Mouse (Mus musculus) liver, embryonic 13.5 days (tissue): Measurements from ENCODE around the gene Trmt1. TPM values are rescaled to one million over a fixed set of nuclear protein-coding genes. Genes with fewer than 3 reads are reported as not detected.
A peak's percentile ranks its signal among the peaks of the same experiment; 100 is the strongest.

Experiments
- ATAC-seq: fragments of 200-750 bp; cut with Nextera tagmentation; 2 replicates; pipeline ENCODE4 v1.8.0; 2017; ENCODE audit warnings: low read depth, mild to moderate bottlenecking, moderate number of reproducible peaks, moderate library complexity
- DNase-seq: peaks from one replicate; pipeline ENCODE4 v3.0.0; 2022
- H3K27ac ChIP-seq: fragments of 300-500 bp; sonication (generic); 2 replicates; pipeline ENCODE4 v1.5.1; 2015; ENCODE audit warnings: moderate library complexity, mild to moderate bottlenecking, inconsistent platforms
- H3K27me3 ChIP-seq: fragments of 300-500 bp; sonication (generic); 2 replicates; pipeline ENCODE4 v1.6.1; 2015; ENCODE audit warnings: mild to moderate bottlenecking, inconsistent platforms
- H3K36me3 ChIP-seq: fragments of 300-500 bp; sonication (generic); 2 replicates; pipeline ENCODE4 v1.6.1; 2015; ENCODE audit warnings: mild to moderate bottlenecking, inconsistent platforms
- H3K4me1 ChIP-seq: fragments of 300-500 bp; sonication (generic); replicated peaks from 2 replicates; pipeline ENCODE4 v1.6.1; 2015; ENCODE audit warnings: inconsistent platforms
- H3K4me2 ChIP-seq: fragments of 300-500 bp; sonication (generic); 2 replicates; pipeline ENCODE4 v1.6.1; 2015; ENCODE audit warnings: inconsistent platforms, mild to moderate bottlenecking, moderate library complexity
- H3K4me3 ChIP-seq: fragments of 300-500 bp; sonication (generic); replicated peaks from 2 replicates; pipeline ENCODE4 v1.5.1; 2015; ENCODE audit warnings: mild to moderate bottlenecking, inconsistent platforms
- H3K9ac ChIP-seq: fragments of 300-500 bp; sonication (generic); 2 replicates; pipeline ENCODE4 v1.6.1; 2015; ENCODE audit warnings: mild to moderate bottlenecking, inconsistent platforms
- H3K9me3 ChIP-seq: fragments of 300-500 bp; sonication (generic); replicated peaks from 2 replicates; pipeline ENCODE4 v1.6.1; 2016; ENCODE audit warnings: inconsistent platforms
- WGBS: fragments of 180-500 bp; shearing (Covaris S2); methylation state at CpG from one replicate; pipeline ENCODE4 v1.1.7; 2015; ENCODE audit not compliant: insufficient replicate concordance; 5-methylcytosine and 5-hydroxymethylcytosine counted together
- polyA plus RNA-seq: library from polyadenylated mRNA; unstranded; fragments of >200 nt; fragmentation: Nextera tagmentation; extraction: Ambion mirVana; gene quantifications from 2 replicates; pipeline ENCODE4 v1.2.1, GENCODE M21; 2015

The Trmt1 gene
- polyA plus RNA-seq, 1 experiment from 2014 or later: 45.9 TPM

DNA sequence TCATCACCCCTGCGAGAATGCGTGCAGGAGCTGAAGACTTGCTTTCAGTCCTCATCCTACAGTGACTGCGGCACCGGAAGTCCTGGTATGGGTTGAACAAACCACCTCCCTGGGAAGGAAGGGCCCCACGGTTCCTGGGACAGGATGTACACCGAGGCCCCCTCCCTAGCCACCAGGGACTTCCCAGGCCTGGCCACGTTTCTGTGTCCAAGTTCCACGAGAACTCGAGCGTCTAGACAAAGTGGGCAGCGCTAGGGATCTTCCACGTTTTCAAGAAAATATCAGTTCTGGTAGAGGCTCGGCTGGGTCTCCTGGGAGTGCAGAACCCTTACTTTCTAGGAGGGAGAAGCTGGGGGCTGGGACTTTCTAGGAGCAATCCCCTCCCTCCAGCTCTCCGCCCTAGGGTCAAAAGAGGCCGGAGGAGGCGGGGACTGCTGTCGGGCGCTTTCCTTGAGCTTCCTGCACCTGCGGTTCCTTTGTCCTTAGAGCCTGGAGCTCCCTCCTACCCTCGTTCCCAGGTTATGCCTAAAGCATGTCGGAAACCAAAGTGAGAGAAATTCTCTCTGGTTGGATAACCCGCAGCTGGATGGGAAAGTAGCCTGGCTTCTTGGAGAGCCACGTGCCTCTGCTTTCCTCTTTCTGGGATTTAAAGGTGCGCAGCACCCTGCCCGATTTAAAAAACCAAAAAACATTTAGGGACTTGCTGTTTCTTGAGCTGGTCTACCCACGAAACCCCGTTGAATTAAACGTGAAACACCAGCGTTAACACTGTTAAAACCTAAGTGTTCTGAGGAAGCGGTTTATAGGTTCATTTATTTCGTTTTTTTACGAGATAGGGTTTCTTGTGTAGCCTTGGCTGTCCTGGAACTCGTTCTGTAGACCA is 25.9 kb upstream of the Trmt1 start:
- peaks cover 83% of the 10 kb centered on the region for H3K4me1 ChIP-seq
- H3K4me3 ChIP-seq: peak overlapping the region; percentile 81

DNA sequence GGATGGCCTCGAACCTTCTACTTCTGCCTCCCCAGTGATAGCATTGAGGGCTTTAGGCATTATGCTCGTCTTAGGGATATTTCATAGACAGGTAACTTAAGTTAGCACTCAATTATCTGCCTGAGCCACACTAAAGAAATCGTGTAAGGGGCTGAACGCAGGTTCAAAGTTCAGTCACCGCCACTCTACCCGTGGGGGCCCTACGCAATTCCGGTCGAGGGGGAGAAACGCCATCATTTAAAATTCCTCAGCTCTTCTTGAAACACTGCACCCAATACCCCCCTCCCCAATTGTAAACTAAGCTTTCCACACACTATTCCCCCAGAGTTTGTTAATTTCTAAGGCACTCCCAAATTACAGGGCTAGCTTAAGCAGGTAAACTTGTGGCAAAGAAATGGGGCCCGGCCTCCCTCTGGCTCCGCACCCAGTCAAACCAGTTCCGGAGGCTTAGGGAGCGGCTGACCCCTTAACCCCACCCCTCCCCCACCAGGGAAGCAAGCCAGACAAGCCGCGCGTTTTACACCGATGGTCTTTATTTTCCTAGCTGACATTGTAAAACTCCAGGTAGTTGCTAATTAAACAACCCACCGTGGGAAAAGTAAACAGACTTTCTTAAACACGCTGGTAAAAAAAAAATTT is 25.2 kb upstream of the Trmt1 start:
- Histone ChIP-seq H3K4me2 (peak overlapping the region; percentile 99), H3K4me1 (peaks cover 83% of the 10 kb centered on the region), H3K9me3 (no peaks in the 10 kb centered on the region), H3K27me3 (peaks cover 4% of the 10 kb centered on the region; the same call in 1 of the 2 replicates), H3K4me3 (peak overlapping the region; percentile 81), H3K27ac (peak overlapping the region; percentile 98), H3K9ac (peak overlapping the region; percentile 93), H3K36me3 (no peaks in the 10 kb centered on the region)
- 1% methylated on average over 20 of the region's 20 CpGs for WGBS
- DNase-seq (no peak), ATAC-seq (no peak)

More for the DNA sequence above, 25.9 kb upstream of the Trmt1 start:
- no peaks in the 10 kb centered on the region for H3K9me3 ChIP-seq
- WGBS: 2% methylated on average over 33 of the region's 33 CpGs
- ATAC-seq (no peak), DNase-seq (peak; percentile 34)
- H3K27me3 ChIP-seq: peaks cover 10% of the 10 kb centered on the region; the same call in 1 of the 2 replicates
- peak overlapping the region; percentile 93 for H3K9ac ChIP-seq
- peak overlapping the region; percentile 99 for H3K4me2 ChIP-seq
- H3K36me3 ChIP-seq: no peaks in the 10 kb centered on the region
- H3K27ac ChIP-seq: peak overlapping the region; percentile 98

DNA sequence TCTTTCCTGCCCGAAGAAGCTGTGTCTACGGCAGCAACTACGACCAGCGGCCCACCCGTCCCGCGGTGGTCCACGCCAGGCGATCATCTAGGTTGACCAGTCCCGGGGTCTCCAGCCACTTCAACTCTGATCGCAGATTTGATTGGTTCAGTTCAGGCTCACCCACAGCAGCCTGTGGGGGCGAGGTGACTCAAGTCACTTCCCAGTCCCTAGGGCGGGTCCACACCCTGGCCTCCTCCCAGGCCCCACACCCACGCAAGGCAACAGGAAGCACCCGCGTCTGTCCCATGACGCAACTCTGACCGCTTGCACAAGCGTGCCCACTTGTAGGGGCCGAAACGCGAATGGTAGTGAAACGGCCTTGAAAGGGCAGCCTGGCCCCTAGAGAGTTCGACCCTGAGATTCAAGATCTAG is 24.6 kb upstream of the Trmt1 start:
- under 1% methylated on average over 24 of the region's 24 CpGs for WGBS
- DNase-seq: peak; percentile 80
- H3K27me3 ChIP-seq: no peaks in the 10 kb centered on the region
- H3K9ac ChIP-seq: peak overlapping the region; percentile 93
- peaks cover 83% of the 10 kb centered on the region for H3K4me1 ChIP-seq
- peak overlapping the region; percentile 99 for H3K4me2 ChIP-seq
- peak overlapping the region; percentile 81 for H3K4me3 ChIP-seq
- no peaks in the 10 kb centered on the region for H3K36me3 ChIP-seq
- peak; percentile 67 for ATAC-seq
- H3K27ac ChIP-seq: peak overlapping the region; percentile 98
- no peaks in the 10 kb centered on the region for H3K9me3 ChIP-seq

DNA sequence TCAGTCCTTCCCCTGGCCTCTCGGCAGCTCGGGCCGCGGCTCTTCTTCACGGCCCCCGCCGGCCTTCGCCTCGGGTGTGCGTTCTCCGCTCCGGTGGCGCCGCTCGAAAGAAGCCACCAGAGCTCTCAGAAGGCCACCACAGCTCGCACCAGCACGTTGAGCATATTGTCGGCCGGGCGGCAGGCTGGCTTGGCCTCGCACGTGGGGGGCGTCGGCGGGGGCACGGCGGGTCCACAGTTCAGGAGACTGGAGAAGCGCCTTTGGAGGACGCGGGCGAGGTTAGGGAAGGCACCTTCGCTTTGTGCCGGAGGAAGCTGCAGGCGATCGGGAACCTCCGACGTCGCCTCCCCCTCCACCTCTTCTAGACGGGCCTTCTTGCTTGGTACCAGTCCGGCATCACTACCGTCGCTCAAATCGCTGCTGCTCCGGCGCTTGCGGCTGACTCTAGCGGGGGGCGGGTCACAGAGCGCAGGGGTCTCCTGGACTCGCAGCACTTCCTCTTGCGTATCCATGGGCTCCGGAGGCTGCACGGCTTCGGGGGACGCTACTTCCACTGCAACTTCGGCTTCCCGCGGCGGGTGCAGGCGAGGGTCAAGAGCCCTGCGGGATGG is 24.0 kb upstream of the Trmt1 start:
- Histone ChIP-seq H3K27ac (peak overlapping the region; percentile 98), H3K9me3 (no peaks in the 10 kb centered on the region), H3K9ac (peak overlapping the region; percentile 93), H3K4me2 (peak overlapping the region; percentile 99), H3K27me3 (no peaks in the 10 kb centered on the region), H3K36me3 (no peaks in the 10 kb centered on the region), H3K4me3 (peak overlapping the region; percentile 81), H3K4me1 (peaks cover 83% of the 10 kb centered on the region)
- ATAC-seq (peak; percentile 0; the same call in 1 of the 2 replicates), DNase-seq (peak; percentile 51)
- under 1% methylated on average over 61 of the region's 61 CpGs for WGBS

DNA sequence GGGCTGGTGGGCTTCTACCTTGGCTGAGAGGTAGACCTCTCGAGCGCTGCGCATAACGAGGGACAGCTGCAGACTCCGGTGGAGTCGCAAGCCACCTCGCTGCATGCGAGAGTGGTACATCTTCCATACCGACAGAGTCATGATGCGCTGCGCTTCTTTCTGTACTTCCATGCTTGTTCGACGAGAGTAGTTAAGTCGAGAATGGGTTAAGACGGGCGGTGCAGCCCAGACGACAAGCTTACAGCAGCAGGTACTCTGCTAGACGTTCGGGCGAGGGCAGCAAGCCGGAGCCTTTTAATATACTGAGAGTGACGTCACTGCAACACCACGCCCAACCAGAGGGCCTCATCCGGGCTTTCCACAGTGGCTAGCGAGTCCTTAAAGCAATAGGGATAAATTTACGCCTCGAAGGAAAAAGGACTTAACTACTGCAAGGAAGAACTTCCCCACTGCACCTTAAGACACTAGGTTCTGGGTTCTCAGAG is 23.5 kb upstream of the Trmt1 start, which contains the start of gene Ier2:
TSS of gene Ier2 (minus strand) at position 272 of the 485 bp plus-strand sequence.
- H3K4me3 ChIP-seq: peak within 1 kb of the TSS; percentile 81
- peak; percentile 63 for ATAC-seq
- peak; percentile 93 for DNase-seq
- H3K27me3 ChIP-seq: no peaks in the 10 kb centered on the region
- H3K9ac ChIP-seq: peak within 1 kb of the TSS; percentile 93
- peak within 1 kb of the TSS; percentile 98 for H3K27ac ChIP-seq
- no peaks in the 10 kb centered on the region for H3K36me3 ChIP-seq
- under 1% methylated on average over 27 of the region's 27 CpGs for WGBS
- peaks cover 81% of the 10 kb centered on the region for H3K4me1 ChIP-seq
- H3K9me3 ChIP-seq: no peaks in the 10 kb centered on the region
- H3K4me2 ChIP-seq: peak within 1 kb of the TSS; percentile 99

DNA sequence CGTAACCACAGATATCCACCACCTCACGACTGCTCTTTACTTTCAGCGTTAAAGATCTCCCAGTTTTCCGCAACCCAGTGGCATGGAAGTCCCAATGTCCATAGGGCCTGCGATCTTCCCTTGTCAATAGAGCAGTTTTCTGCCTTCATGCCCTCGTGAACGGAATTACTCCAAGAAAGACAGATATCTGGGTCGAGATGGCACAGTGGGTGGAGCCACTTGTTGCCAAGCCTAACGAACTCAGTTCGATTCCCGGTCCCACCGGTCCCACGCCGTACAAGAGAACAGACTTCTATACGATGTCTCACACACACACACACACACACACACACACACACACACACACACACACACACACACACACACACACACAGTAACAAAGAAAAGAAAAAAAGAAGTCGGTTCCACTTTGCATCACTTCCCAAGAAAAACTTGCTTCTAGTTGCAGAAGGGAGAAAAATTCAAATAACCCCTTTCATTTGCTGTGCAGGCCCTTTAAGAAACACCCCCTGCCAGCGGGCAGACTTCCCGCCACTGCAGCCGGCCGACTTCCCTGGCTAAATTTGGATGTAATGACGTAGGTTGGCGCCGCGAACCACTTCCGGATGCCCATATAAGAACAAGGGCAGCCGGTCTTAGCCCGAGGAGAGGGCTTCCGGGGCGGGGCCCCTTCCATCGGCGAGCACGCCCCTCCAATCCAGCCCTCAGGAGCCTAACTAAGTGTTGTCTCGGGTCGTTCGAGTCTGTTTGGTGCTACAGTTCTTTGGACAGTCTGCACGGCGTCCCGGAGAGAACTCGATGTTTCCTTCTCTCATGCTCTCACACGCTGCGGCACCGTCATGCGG is 22.4 kb upstream of the Trmt1 start:
- peak overlapping the region; percentile 93 for H3K9ac ChIP-seq
- no peaks in the 10 kb centered on the region for H3K9me3 ChIP-seq
- ATAC-seq (peak; percentile 77), DNase-seq (peak; percentile 94)
- H3K36me3 ChIP-seq: no peaks in the 10 kb centered on the region
- H3K27me3 ChIP-seq: no peaks in the 10 kb centered on the region
- peak overlapping the region; percentile 81 for H3K4me3 ChIP-seq
- peaks cover 83% of the 10 kb centered on the region for H3K4me1 ChIP-seq
- peak overlapping the region; percentile 98 for H3K27ac ChIP-seq
- H3K4me2 ChIP-seq: peak overlapping the region; percentile 99
- 3% methylated on average over 43 of the region's 43 CpGs for WGBS

DNA sequence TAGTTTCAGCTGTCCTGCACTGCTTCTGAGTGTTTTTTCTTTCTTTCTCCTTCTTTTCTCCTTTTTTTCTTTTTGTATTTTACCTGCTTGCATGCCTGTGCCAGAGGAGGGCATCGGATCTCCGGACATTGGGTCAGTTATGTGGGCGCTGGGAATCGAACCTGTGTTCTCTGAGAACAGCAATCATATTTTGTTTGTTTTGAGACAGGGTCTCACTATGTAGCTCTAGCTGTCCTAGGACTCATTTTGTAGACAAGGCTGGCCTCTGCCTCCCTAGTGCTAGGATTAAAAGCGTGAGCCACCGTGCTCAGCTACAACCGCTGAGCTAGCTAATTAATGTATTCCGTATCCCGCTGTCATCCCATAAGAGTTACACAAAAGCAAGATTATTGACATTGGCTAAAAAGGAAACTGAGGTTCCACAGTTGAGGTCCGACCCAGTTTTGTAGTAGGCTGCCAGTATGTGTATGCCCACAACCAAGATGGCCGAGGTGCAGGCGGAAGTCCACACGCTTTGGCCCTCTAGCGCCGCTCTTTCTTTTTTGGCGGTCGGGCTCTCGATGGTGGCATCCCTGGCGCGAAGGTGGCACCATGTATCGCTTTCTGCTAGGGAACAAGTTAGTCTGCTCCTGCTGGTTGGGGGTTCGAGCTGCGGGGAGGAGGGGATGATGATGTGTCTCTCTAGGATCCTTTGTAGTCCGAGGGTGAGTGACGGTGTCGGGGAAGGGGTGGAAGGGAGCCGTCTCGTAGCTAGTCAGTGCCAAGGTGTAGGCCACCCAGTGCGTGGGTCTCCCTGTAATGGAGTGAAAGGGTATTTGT is 21.3 kb upstream of the Trmt1 start:
- Histone ChIP-seq H3K4me3 (peak overlapping the region; percentile 81), H3K36me3 (no peaks in the 10 kb centered on the region), H3K27me3 (no peaks in the 10 kb centered on the region), H3K27ac (peak overlapping the region; percentile 98), H3K4me1 (peaks cover 79% of the 10 kb centered on the region), H3K9ac (peak overlapping the region; percentile 93), H3K9me3 (no peaks in the 10 kb centered on the region), H3K4me2 (peak overlapping the region; percentile 99)
- under 1% methylated on average over 29 of the region's 29 CpGs for WGBS
- ATAC-seq: peak; percentile 45
- peak; percentile 65 for DNase-seq

DNA sequence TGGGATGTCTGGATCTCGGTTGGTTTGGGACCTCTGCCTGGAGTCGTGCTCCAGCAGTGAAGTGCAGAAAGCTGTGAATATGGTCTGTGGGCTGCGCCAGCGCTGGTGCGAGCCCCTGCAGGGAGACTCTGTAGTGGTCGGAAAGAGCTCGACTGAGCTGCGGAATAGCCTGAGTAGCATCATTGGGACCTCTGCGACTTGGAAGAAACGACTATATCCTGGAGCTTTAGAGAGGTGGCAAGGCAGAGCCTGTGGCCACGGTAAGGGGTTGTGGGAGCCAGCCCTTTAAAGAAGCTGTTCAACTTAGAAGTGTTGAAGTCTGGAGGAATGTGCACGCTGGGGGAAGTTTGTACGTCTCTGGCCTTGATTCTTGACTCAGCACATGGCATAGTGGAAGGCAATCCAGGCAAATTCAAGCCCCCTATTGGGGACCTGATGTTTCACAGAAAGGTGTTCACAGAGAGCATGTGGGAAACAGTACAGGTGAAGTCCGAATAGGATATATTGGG is 20.7 kb upstream of the Trmt1 start:
- H3K9ac ChIP-seq: peak overlapping the region; percentile 93
- ATAC-seq (peak; percentile 2; the same call in 1 of the 2 replicates), DNase-seq (no peak)
- peak overlapping the region; percentile 81 for H3K4me3 ChIP-seq
- peaks cover under 1% of the 10 kb centered on the region; the same call in 1 of the 2 replicates for H3K36me3 ChIP-seq
- H3K27me3 ChIP-seq: no peaks in the 10 kb centered on the region
- peak overlapping the region; percentile 98 for H3K27ac ChIP-seq
- peaks cover 78% of the 10 kb centered on the region for H3K4me1 ChIP-seq
- H3K4me2 ChIP-seq: peak overlapping the region; percentile 99
- 2% methylated on average over 14 of the region's 14 CpGs for WGBS
- no peaks in the 10 kb centered on the region for H3K9me3 ChIP-seq

DNA sequence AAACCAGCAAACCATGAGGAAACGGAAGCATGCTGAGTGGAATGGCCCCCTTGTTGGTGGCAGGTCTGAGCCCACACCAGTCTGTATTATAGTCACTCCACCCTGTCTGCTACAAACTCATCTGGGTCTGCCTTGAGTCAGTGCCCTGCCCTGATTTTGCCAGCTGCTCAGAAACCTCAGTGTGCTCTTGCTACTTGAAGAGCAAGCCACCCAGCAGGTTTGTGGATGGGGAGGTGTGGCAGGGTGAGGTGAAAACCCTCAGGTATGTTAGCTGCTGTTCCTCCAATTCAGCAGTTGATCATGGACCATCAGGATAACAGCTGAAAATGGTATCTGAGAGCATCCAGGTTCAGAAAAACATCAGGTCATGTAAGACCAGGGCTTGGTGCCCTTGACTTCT is 18.0 kb upstream of the Trmt1 start:
- DNase-seq (no peak), ATAC-seq (no peak)
- no peak overlapping the region for H3K27ac ChIP-seq
- no peak overlapping the region for H3K4me3 ChIP-seq
- WGBS: 67% methylated on average over 1 of the region's 1 CpGs
- no peaks in the 10 kb centered on the region for H3K27me3 ChIP-seq
- H3K9me3 ChIP-seq: no peaks in the 10 kb centered on the region
- peaks cover 68% of the 10 kb centered on the region for H3K4me1 ChIP-seq
- H3K4me2 ChIP-seq: no peak overlapping the region
- peaks cover 23% of the 10 kb centered on the region for H3K36me3 ChIP-seq
- H3K9ac ChIP-seq: no peak overlapping the region
